8 mouse cellular contexts compared by ENCODE assay signal in genomic region chr3:95732744-95733521, GRCm38 (mm10). TPM values are rescaled to one million over a fixed set of nuclear protein-coding genes. Genes with fewer than 3 reads are reported as not detected.
DNase-seq lines count a peak whose midpoint lies in the region; ATAC-seq and TF ChIP-seq lines count a peak whose summit lies in the region.

No protein-coding gene starts in this region.

- ATAC-seq in lung, postnatal 0 days: peak; percentile 78
- no peak for ATAC-seq in inflammation-experienced regulatory T-cells, adult 6 months

- no peak overlapping the region for H3K4me2 ChIP-seq in lung, postnatal 0 days (replicated peaks; ENCODE audit: low read depth, low read length)

- intact Hi-C loops in heart, postnatal 14 days (cut with DNase I): no loop called here

- H3K27ac ChIP-seq in lung, postnatal 0 days (ENCODE audit: low read length): peak overlapping the region; percentile 70

- no peaks in the 10 kb centered on the region for H3K36me3 ChIP-seq in lung, postnatal 0 days (ENCODE audit: insufficient read depth, low read length)

- H3K27me3 ChIP-seq in lung, postnatal 0 days (replicated peaks; ENCODE audit: insufficient read depth, low read length): no peaks in the 10 kb centered on the region

- no peak for TF ChIP-seq CTCF in lung, postnatal 0 days (IDR thresholded peaks at IDR 0.05)

- peak; percentile 52 for DNase-seq in Muller cell, postnatal 12 days (ENCODE audit: inconsistent ontology term)
- DNase-seq in adrenal gland, postnatal 25 days: peak; percentile 64
- peak; percentile 41 to 56 for DNase-seq in heart, postnatal 14 days
- DNase-seq in lung, postnatal 0 days (ENCODE audit: low spot score): peak; percentile 84
- DNase-seq in left cerebral cortex, adult 18-20 months (ENCODE audit: low spot score in 2 of 2): no peak
- DNase-seq in thymus, adult 18-20 months: no peak
- no peak for DNase-seq in thymus, postnatal 10 days (ENCODE audit: low spot score in 2 of 2)

- H3K9me3 ChIP-seq in lung, postnatal 0 days (ENCODE audit: low read length): no peaks in the 10 kb centered on the region

- no peak overlapping the region for H3K9ac ChIP-seq in lung, postnatal 0 days (replicated peaks; ENCODE audit: low read depth)

- no peak overlapping the region for H3K4me3 ChIP-seq in lung, postnatal 0 days (ENCODE audit: low read depth, low read length)

- peak; percentile 49; the same call in 1 of the 2 replicates for TF ChIP-seq EP300 in lung, postnatal 0 days (IDR thresholded peaks at IDR 0.05)

- peaks cover 7% of the 10 kb centered on the region; the same call in 1 of the 2 replicates for H3K4me1 ChIP-seq in lung, postnatal 0 days (ENCODE audit: insufficient read depth, low read depth, low read length)

- WGBS in lung, postnatal 0 days: 67% methylated on average over 11 of the region's 11 CpGs

RNA-seq across cellular contexts. Expression of gene Ecm1, which starts 6.4 kb away (rescaled TPM):
- total RNA-seq in adrenal gland, postnatal 25 days (2021): 306 and 318 TPM in 2 replicates
- 10 to 100 TPM; 46.0 to 59.8 TPM for total RNA-seq in heart, postnatal 14 days (2021)
- polyA plus RNA-seq in lung, postnatal 0 days (2015; fragmentation: Nextera tagmentation; extraction: Ambion mirVana): 94.3 and 107 TPM in 2 replicates
- total RNA-seq in left cerebral cortex, adult 18-20 months (2021): 10 to 100 TPM; 11.2 to 14.2 TPM
- 100 to 1,000 TPM in 1 of 3 experiments, 10 to 100 TPM in 2; 30.0 to 103 (median 70.1) TPM for polyA plus RNA-seq in inflammation-experienced regulatory T-cells, adult 6 months (2017; shearing (Covaris generic))

RNA-seq across cellular contexts. Expression of gene Tars2, which starts 27.1 kb away (rescaled TPM):
- 54.5 and 58.8 TPM in 2 replicates for total RNA-seq in adrenal gland, postnatal 25 days (2021)
- 10 to 100 TPM; 41.6 to 44.4 TPM for total RNA-seq in heart, postnatal 14 days (2021)
- polyA plus RNA-seq in lung, postnatal 0 days (2015; fragmentation: Nextera tagmentation; extraction: Ambion mirVana): 18.5 and 19.3 TPM in 2 replicates
- total RNA-seq in left cerebral cortex, adult 18-20 months (2021): 10 to 100 TPM; 37.1 to 39.4 TPM
- polyA plus RNA-seq in inflammation-experienced regulatory T-cells, adult 6 months (2017; shearing (Covaris generic)): 10 to 100 TPM; 47.7 to 80.0 (median 79.5) TPM

RNA-seq across cellular contexts. Expression of gene Adamtsl4, which starts 45.2 kb away (rescaled TPM):
- 5.6 and 6.1 TPM in 2 replicates for total RNA-seq in adrenal gland, postnatal 25 days (2021)
- 10 to 100 TPM; 48.3 to 57.2 TPM for total RNA-seq in heart, postnatal 14 days (2021)
- 11.8 and 13.2 TPM in 2 replicates for polyA plus RNA-seq in lung, postnatal 0 days (2015; fragmentation: Nextera tagmentation; extraction: Ambion mirVana)
- 1 to 10 TPM; 4.4 to 8.2 TPM for total RNA-seq in left cerebral cortex, adult 18-20 months (2021)
- polyA plus RNA-seq in inflammation-experienced regulatory T-cells, adult 6 months (2017; shearing (Covaris generic)): 1 to 10 TPM; 2.0 to 4.6 (median 2.2) TPM

Comparison
In these comparisons a context has a peak if more than half of its experiments do, and no peak if none do; other contexts are left out.
1. DNase-seq: peak in Muller cell, postnatal 12 days (single experiment), adrenal gland, postnatal 25 days (single experiment), heart, postnatal 14 days (2 of 2) and lung, postnatal 0 days (single experiment); none in left cerebral cortex, adult 18-20 months (0 of 2), thymus, adult 18-20 months (0 of 2) and thymus, postnatal 10 days (0 of 2).